Mouse (Mus musculus) cerebellum, postnatal 10 days (tissue): ENCODE data around the gene Ncbp3.
A peak's percentile ranks its signal among the peaks of the same experiment; 100 is the strongest.

Experiments
- DNase-seq, 2 experiments: peaks; one replicate each; pipeline ENCODE4 v3.0.0; 2021; ENCODE audit warnings: mixed read lengths in 2 of 2

The Ncbp3 gene

DNA sequence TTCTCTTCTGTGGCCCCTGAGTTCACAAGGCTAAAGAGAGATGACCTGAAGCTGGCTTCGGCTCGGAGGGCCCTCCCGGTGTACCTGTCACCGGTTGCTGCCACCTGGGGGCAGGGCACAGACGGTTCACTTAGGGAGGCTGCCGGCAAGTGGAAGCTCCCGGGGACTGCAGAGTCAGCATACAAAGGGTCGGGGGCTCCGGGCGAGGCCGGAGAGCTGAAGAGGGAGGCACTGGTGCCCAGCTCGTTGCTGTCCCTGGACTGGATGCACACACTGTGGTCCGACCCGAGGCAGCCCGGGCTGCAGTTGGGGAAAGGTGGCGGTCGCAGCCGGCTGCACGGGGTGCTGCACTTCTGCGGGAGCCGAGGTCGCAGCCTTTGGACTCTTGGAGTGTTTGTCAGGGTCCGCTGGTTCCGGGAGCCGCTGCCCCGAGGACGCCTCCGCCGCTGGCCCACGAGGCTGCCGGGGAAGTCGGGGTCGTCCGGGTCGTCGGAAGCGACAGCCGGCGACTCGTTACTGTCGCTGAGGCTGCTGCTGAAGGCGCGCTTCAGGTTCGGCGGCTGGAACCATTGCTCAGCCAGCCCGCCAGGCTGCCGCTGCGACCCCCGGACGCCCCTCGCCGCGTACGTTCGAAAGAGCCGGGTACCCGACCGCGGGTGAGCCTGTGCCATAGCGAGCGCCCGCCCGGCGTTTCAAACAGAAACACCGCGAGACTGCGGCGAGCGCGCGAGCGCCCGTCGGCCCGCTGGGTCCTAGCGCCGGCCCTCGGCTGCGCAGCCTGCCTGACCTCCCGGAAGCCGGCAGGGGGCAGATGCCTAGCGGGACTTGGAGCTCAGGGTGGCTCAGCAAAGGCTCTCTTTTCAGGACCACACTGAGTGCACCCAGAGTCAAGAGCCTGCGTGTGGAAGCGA, 90.3 kb downstream of the Ncbp3 start, which contains the start of gene Haspin:
Gene Haspin, minus strand, starts transcription at position 704 of the 911 bp plus-strand sequence.
- DNase-seq, result peak; percentile 96
